Mouse (Mus musculus) granulocyte monocyte progenitor cell, adult 5-6 weeks (primary cell): Measurements from ENCODE around the gene Map1b. TPM values are rescaled to one million over a fixed set of nuclear protein-coding genes. Genes with fewer than 3 reads are reported as not detected.
A peak's percentile ranks its signal among the peaks of the same experiment; 100 is the strongest.

Experiments used
- ATAC-seq: replicated peaks from 2 replicates; pipeline ENCODE4 v1.8.0; 2016; ENCODE audit warnings: mild to moderate bottlenecking, moderate TSS enrichment, inconsistent platforms; ENCODE audit not compliant: poor library complexity, severe bottlenecking
- total RNA-seq, 2 experiments: library from RNA; stranded (forward) in 1 of 2; stranded (reverse) in 1 of 2; fragments of 200-712, 200-1000 nt in 1 of 2; fragments of >200 nt in 1 of 2; fragmentation: Nextera tagmentation in 1 of 2; gene quantifications; 2 replicates each; pipeline ENCODE4 v1.2.3; 2014 to 2017

Gene Map1b
- total RNA-seq, 2 experiments from 2014 or later = 0.15 TPM; not detected in 1

- no peak for ATAC-seq
Measured at GRCm38 (mm10) chr13:99414352-99414742, 102.0 kb downstream of the Map1b start.

GRCm38 (mm10) chr13:99413481-99414351, 102.6 kb downstream of the Map1b start:
- ATAC-seq = no peak

GRCm38 (mm10) chr13:99412477-99413080, 103.8 kb downstream of the Map1b start:
- peak; percentile 89 for ATAC-seq

- ATAC-seq = no peak
Measured at GRCm38 (mm10) chr13:99411761-99412160, 104.6 kb downstream of the Map1b start.

GRCm38 (mm10) chr13:99410611-99411515, 105.5 kb downstream of the Map1b start:
- no peak for ATAC-seq

GRCm38 (mm10) chr13:99409216-99409615, 107.1 kb downstream of the Map1b start:
- ATAC-seq = no peak

- ATAC-seq = no peak
Measured at GRCm38 (mm10) chr13:99399373-99399772, 117.0 kb downstream of the Map1b start.

- no peak for ATAC-seq
Measured at GRCm38 (mm10) chr13:99398149-99398701, 118.1 kb downstream of the Map1b start.

- ATAC-seq = no peak
Measured at GRCm38 (mm10) chr13:99397228-99397627, 119.1 kb downstream of the Map1b start.

- ATAC-seq = no peak
Measured at GRCm38 (mm10) chr13:99395531-99395930, 120.8 kb downstream of the Map1b start.

GRCm38 (mm10) chr13:99394694-99395093, 121.6 kb downstream of the Map1b start:
- ATAC-seq = no peak

GRCm38 (mm10) chr13:99393128-99393527, 123.2 kb downstream of the Map1b start:
- ATAC-seq = peak; percentile 90

GRCm38 (mm10) chr13:99391417-99391816, 124.9 kb downstream of the Map1b start:
- ATAC-seq = no peak

GRCm38 (mm10) chr13:99387901-99388811, 128.2 kb downstream of the Map1b start:
- ATAC-seq = peak; percentile 62

- ATAC-seq = no peak
Measured at GRCm38 (mm10) chr13:99386341-99386740, 130.0 kb downstream of the Map1b start.

- ATAC-seq = no peak
Measured at GRCm38 (mm10) chr13:99385911-99386310, 130.4 kb downstream of the Map1b start.

- no peak for ATAC-seq
Measured at GRCm38 (mm10) chr13:99384555-99385203, 131.7 kb downstream of the Map1b start.

GRCm38 (mm10) chr13:99382373-99382772, 134.0 kb downstream of the Map1b start:
- no peak for ATAC-seq

GRCm38 (mm10) chr13:99378223-99378622, 138.1 kb downstream of the Map1b start:
- no peak for ATAC-seq
